In the genomic region with DNA sequence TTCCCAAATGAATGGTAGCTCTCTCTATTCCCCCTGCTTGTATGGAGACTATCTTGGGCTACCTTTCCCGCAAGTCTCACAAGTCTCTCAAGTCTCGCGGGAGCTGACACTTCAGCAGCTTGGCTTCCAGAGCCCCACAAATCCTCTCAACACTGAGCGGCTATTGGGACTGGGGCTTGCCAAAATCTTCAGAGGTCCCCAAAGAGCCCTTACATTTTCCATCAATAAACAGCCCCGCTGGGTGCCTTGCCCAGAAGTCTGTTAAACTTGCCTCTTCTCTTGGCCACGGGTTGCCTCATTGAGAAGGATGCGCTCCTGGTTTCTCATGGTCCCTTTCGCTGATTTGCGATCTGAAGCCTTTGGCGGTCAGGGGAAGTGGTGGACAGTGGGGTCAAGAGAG, we compare ENCODE assay signal across 23 mouse cellular contexts. TPM values are rescaled to one million over a fixed set of nuclear protein-coding genes. Genes with fewer than 3 reads are reported as not detected.
A peak's percentile ranks its signal among the peaks of the same experiment; 100 is the strongest.
DNase-seq lines count a peak whose midpoint lies in the region; ATAC-seq and TF ChIP-seq lines count a peak whose summit lies in the region.
"Had no signal": no experiment of that assay in that cellular context is flagged by ENCODE, and none has a peak within 500 bp of the region (broad histone marks: within the 10 kb centered on the region; RNA-seq: fewer than 3 reads in every experiment).

No protein-coding gene starts in this region.

- H3K9me3 ChIP-seq in intestine, embryonic 14.5 days (ENCODE audit: control insufficient read depth, low read length) = no peaks in the 10 kb centered on the region
- no peaks in the 10 kb centered on the region for H3K9me3 ChIP-seq in intestine, postnatal 0 days (ENCODE audit: control insufficient read depth)
- no peaks in the 10 kb centered on the region for H3K9me3 ChIP-seq in ES-E14 (ENCODE audit: control insufficient read depth, insufficient read depth, low read depth, low read length)
- H3K9me3 ChIP-seq: embryonic facial prominence, embryonic 10.5 days; embryonic facial prominence, embryonic 12.5 days; forebrain, embryonic 13.5 days; forebrain, embryonic 15.5 days had no signal

- TF ChIP-seq CTCF in intestine, postnatal 0 days (IDR thresholded peaks at IDR 0.05; ENCODE audit: low read depth) = no peak

- no peaks in the 10 kb centered on the region for H3K27me3 ChIP-seq in intestine, embryonic 14.5 days (replicated peaks; ENCODE audit: control insufficient read depth, insufficient read depth, low read length)
- H3K27me3 ChIP-seq in intestine, postnatal 0 days (replicated peaks; ENCODE audit: control insufficient read depth, insufficient read depth, low read length) = no peaks in the 10 kb centered on the region
- H3K27me3 ChIP-seq: embryonic facial prominence, embryonic 12.5 days; forebrain, embryonic 13.5 days; forebrain, embryonic 15.5 days had no signal

- 91% methylated on average over 10 of the region's 10 CpGs for WGBS in intestine, embryonic 14.5 days
- WGBS in intestine, postnatal 0 days = 91% methylated on average over 10 of the region's 10 CpGs

- H3K4me1 ChIP-seq in intestine, embryonic 14.5 days (replicated peaks; ENCODE audit: control insufficient read depth, insufficient read depth, low read length) = no peaks in the 10 kb centered on the region
- no peaks in the 10 kb centered on the region for H3K4me1 ChIP-seq in intestine, postnatal 0 days (replicated peaks; ENCODE audit: control insufficient read depth, insufficient read depth, low read length)
- H3K4me1 ChIP-seq in ES-E14 (ENCODE audit: control insufficient read depth in 2 of 2, insufficient read depth in 2 of 2, low read length in 2 of 2, poor library complexity in 1 of 2) = peaks cover 0 to 12% of the 10 kb centered on the region in 2 experiments; a peak in 2 of 4 replicates
- H3K4me1 ChIP-seq: embryonic facial prominence, embryonic 10.5 days; embryonic facial prominence, embryonic 12.5 days; forebrain, embryonic 13.5 days; forebrain, embryonic 15.5 days had no signal

- in situ Hi-C loops in ES-E14 (cut with MboI; ENCODE audit: low sequenced_read_pairs in 2 of 2, unreplicated experiment in 2 of 2) = no loop called here

- ATAC-seq in intestine, embryonic 14.5 days (replicated peaks; ENCODE audit: low FRiP score, low TSS enrichment, low read depth) = no peak
- no peak for ATAC-seq in intestine, postnatal 0 days
- ATAC-seq: activated CD4-positive, CD25-positive, alpha-beta regulatory T cell, adult 4 months; forebrain, embryonic 13.5 days; forebrain, embryonic 15.5 days; forebrain, postnatal 0 days had no signal

- H3K36me3 ChIP-seq in intestine, embryonic 14.5 days (ENCODE audit: control insufficient read depth, insufficient read depth, low read length) = no peaks in the 10 kb centered on the region
- no peaks in the 10 kb centered on the region for H3K36me3 ChIP-seq in intestine, postnatal 0 days (ENCODE audit: control insufficient read depth, insufficient read depth)
- no peaks in the 10 kb centered on the region for H3K36me3 ChIP-seq in ES-E14 (ENCODE audit: control insufficient read depth, insufficient read depth, low read length, poor library complexity, severe bottlenecking)
- H3K36me3 ChIP-seq: embryonic facial prominence, embryonic 10.5 days; embryonic facial prominence, embryonic 12.5 days; forebrain, embryonic 15.5 days had no signal

- peak; percentile 3 for DNase-seq in intestine, embryonic 14.5 days (ENCODE audit: low spot score)
- DNase-seq in ES-E14 (ENCODE audit: low read depth, low spot score) = no peak
- DNase-seq in layer of hippocampus, postnatal 36 days = no peak
- DNase-seq in neural tube, embryonic 10.5 days (ENCODE audit: extremely low spot score, low spot score) = no peak
- DNase-seq: adrenal gland, adult 8-10 months; adrenal gland, postnatal 14 days; adrenal gland, postnatal 36 days; cerebellum, adult 11-12 months; cerebellum, adult 2 months; cerebellum, adult 9-10 months; cerebellum, postnatal 10 days; cerebellum, postnatal 25 days; forebrain, postnatal 0 days had no signal

- no peak overlapping the region for H3K27ac ChIP-seq in intestine, embryonic 14.5 days (ENCODE audit: low read depth)
- H3K27ac ChIP-seq in intestine, postnatal 0 days (ENCODE audit: low read depth, low read length) = no peak overlapping the region
- no peak overlapping the region for H3K27ac ChIP-seq in ES-E14 (ENCODE audit: insufficient read depth, low read depth, low read length, poor library complexity, severe bottlenecking)
- H3K27ac ChIP-seq: embryonic facial prominence, embryonic 10.5 days; embryonic facial prominence, embryonic 12.5 days; forebrain, embryonic 13.5 days; forebrain, embryonic 15.5 days had no signal

- H3K9ac ChIP-seq in intestine, embryonic 14.5 days (ENCODE audit: low read length) = no peak overlapping the region
- no peak overlapping the region for H3K9ac ChIP-seq in intestine, postnatal 0 days (ENCODE audit: low read depth, low read length)
- no peak overlapping the region for H3K9ac ChIP-seq in ES-E14 (ENCODE audit: insufficient read depth, low read depth, low read length, poor library complexity, severe bottlenecking)
- H3K9ac ChIP-seq: embryonic facial prominence, embryonic 12.5 days; forebrain, embryonic 13.5 days; forebrain, embryonic 15.5 days; forebrain, postnatal 0 days had no signal

- no peak overlapping the region for H3K4me3 ChIP-seq in intestine, embryonic 14.5 days (ENCODE audit: low read depth, low read length)
- no peak overlapping the region for H3K4me3 ChIP-seq in intestine, postnatal 0 days (ENCODE audit: low read depth, low read length)
- 0 out of 4 replicates have a peak overlapping the region, but pooled peaks of 1 of the 2 experiments have one; percentile 7 for H3K4me3 ChIP-seq in ES-E14 (ENCODE audit: insufficient read depth in 1 of 2, low read depth in 1 of 2, low read length in 2 of 2, poor library complexity in 1 of 2, severe bottlenecking in 1 of 2)
- H3K4me3 ChIP-seq: embryonic facial prominence, embryonic 10.5 days; embryonic facial prominence, embryonic 12.5 days; forebrain, embryonic 13.5 days; forebrain, embryonic 15.5 days had no signal

- H3K4me2 ChIP-seq in intestine, embryonic 14.5 days (ENCODE audit: low read length) = no peak overlapping the region
- H3K4me2 ChIP-seq in intestine, postnatal 0 days (replicated peaks; ENCODE audit: low read depth) = no peak overlapping the region
- H3K4me2 ChIP-seq: embryonic facial prominence, embryonic 12.5 days; forebrain, embryonic 13.5 days; forebrain, embryonic 15.5 days had no signal

TF ChIP-seq in ES-E14, 5 proteins besides CTCF, POLR2A, EP300 and RAD21:
- TF ChIP-seq CHD2 (IDR thresholded peaks at IDR 0.05; ENCODE audit: low read depth, low read length) (peak; percentile 38; the same call in 1 of the 2 replicates), ZNF384 (IDR thresholded peaks at IDR 0.05; ENCODE audit: low read depth, low read length) (no peak)

RNA-seq across cellular contexts. Expression of a gene that starts 25.6 kb away (rescaled TPM):
- not detected in 2 replicates for polyA plus RNA-seq in intestine, embryonic 14.5 days (2014; fragmentation: Nextera tagmentation; extraction: Ambion mirVana)
- not detected in 2 replicates for polyA plus RNA-seq in intestine, postnatal 0 days (2015; fragmentation: Nextera tagmentation; extraction: Ambion mirVana)
- 0.21 TPM in 1 of 2 replicates, not detected in the other for total RNA-seq in ES-E14 (2012; rRNA removed)
- not detected for total RNA-seq in layer of hippocampus, postnatal 36 days (2021)
- total RNA-seq: adrenal gland, adult 18-20 months; adrenal gland, adult 8-10 months; adrenal gland, postnatal 14 days; adrenal gland, postnatal 36 days; forebrain, postnatal 0 days had no signal
- polyA plus RNA-seq: activated CD4-positive, CD25-positive, alpha-beta regulatory T cell, adult 4 months; C2C12; cerebellum, adult 2 months; cortical plate, adult 2 months; embryonic facial prominence, embryonic 10.5 days; embryonic facial prominence, embryonic 12.5 days; forebrain, embryonic 11.5 days; forebrain, embryonic 13.5 days; forebrain, embryonic 15.5 days; forebrain, postnatal 0 days had no signal
